Comparison of ENCODE assay signal across 18 mouse cellular contexts in the genomic region with DNA sequence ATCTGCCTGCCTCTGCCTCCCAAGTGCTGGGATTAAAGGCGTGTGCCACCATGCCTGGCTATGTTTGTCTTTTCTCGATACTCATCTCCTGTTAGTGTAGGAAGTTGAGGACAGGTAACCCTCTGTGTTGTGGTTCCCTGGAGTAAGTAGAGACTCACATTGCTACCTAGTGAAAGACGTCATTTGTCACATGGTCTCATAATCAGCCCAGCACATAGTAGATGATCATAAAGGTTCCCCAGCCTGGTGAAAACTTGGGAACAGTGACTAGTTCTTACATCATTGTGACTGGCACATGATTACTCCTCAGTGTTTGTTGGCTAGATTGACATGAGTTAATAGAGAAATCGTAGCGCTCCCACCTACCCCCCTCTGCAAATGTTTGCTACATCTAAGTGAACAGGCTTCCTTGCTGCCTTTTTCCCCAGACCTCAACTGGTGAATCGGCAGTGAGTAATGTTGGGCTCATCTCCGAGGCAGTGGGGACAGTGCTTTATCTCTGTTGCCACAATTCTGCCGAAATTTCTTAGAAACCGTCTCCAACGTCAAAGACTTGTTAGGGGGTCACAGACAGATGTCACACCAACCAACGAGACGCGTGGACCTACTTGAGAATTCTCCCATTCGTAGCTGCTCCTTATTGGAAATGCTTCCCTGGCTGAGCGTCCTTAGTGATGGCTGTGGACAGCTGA. TPM values are rescaled to one million over a fixed set of nuclear protein-coding genes. Genes with fewer than 3 reads are reported as not detected.
DNase-seq lines count a peak whose midpoint lies in the region; ATAC-seq and TF ChIP-seq lines count a peak whose summit lies in the region.
"Had no signal": no experiment of that assay in that cellular context is flagged by ENCODE, and none has a peak within 500 bp of the region (broad histone marks: within the 10 kb centered on the region; RNA-seq: fewer than 3 reads in every experiment).

No protein-coding gene starts in this region.

- no peak for ATAC-seq in megakaryocyte, adult 5-6 weeks (ENCODE audit: poor library complexity, severe bottlenecking)
- ATAC-seq in liver, embryonic 13.5 days (ENCODE audit: low read depth): peak; percentile 62
- no peak for ATAC-seq in midbrain, postnatal 0 days (ENCODE audit: low FRiP score)
- no peak for ATAC-seq in kidney, embryonic 16.5 days (ENCODE audit: low FRiP score, low TSS enrichment)
- ATAC-seq: forebrain, embryonic 16.5 days; hindbrain, embryonic 16.5 days; lung, postnatal 0 days had no signal

- no peak for TF ChIP-seq CTCF in midbrain, postnatal 0 days (IDR thresholded peaks at IDR 0.05)

- H3K4me1 ChIP-seq in megakaryocyte, embryonic 14.5 days: peaks cover 93% of the 10 kb centered on the region
- H3K4me1 ChIP-seq in liver, embryonic 13.5 days (replicated peaks): peaks cover 23% of the 10 kb centered on the region
- no peaks in the 10 kb centered on the region for H3K4me1 ChIP-seq in midbrain, postnatal 0 days (ENCODE audit: insufficient read depth, low read length)
- H3K4me1 ChIP-seq in kidney, embryonic 16.5 days (ENCODE audit: insufficient read depth, low read length): no peaks in the 10 kb centered on the region

- DNase-seq in adrenal gland, adult (ENCODE audit: inconsistent age in 2 of 2, low spot score in 1 of 2): peak; percentile 32 to 62
- no peak for DNase-seq in adrenal gland, postnatal 10 days
- DNase-seq in liver, embryonic 13.5 days: peak; percentile 11
- no peak for DNase-seq in midbrain, postnatal 0 days (ENCODE audit: low spot score)
- DNase-seq in layer of hippocampus, adult 18-20 months (ENCODE audit: low spot score in 2 of 2): no peak
- DNase-seq: cerebellum, adult 2 months; kidney, adult 18-20 months; right cerebral cortex, postnatal 4 days; thymus, postnatal 25 days had no signal

- H3K4me2 ChIP-seq in liver, embryonic 13.5 days: peak overlapping the region; percentile 35
- H3K4me2 ChIP-seq in midbrain, postnatal 0 days (ENCODE audit: low read depth, low read length, poor library complexity, severe bottlenecking): no peak overlapping the region
- no peak overlapping the region for H3K4me2 ChIP-seq in kidney, embryonic 16.5 days (replicated peaks; ENCODE audit: low read depth, low read length)
- H3K4me2 ChIP-seq: heart, embryonic 12.5 days; limb, embryonic 12.5 days; midbrain, embryonic 11.5 days had no signal

- H3K9ac ChIP-seq in liver, embryonic 13.5 days: no peak overlapping the region
- H3K9ac ChIP-seq in midbrain, postnatal 0 days (replicated peaks; ENCODE audit: low read length, poor library complexity, severe bottlenecking): no peak overlapping the region
- no peak overlapping the region for H3K9ac ChIP-seq in kidney, embryonic 16.5 days (replicated peaks; ENCODE audit: low read length)
- H3K9ac ChIP-seq: heart, embryonic 12.5 days; limb, embryonic 12.5 days had no signal

- no peaks in the 10 kb centered on the region for H3K9me3 ChIP-seq in megakaryocyte, embryonic 14.5 days
- no peaks in the 10 kb centered on the region for H3K9me3 ChIP-seq in liver, embryonic 13.5 days (replicated peaks)
- H3K9me3 ChIP-seq in midbrain, postnatal 0 days (ENCODE audit: low read length): no peaks in the 10 kb centered on the region
- H3K9me3 ChIP-seq in kidney, embryonic 16.5 days (ENCODE audit: low read length): no peaks in the 10 kb centered on the region
- H3K9me3 ChIP-seq: heart, embryonic 12.5 days; limb, embryonic 12.5 days had no signal

- H3K36me3 ChIP-seq in megakaryocyte, embryonic 14.5 days (replicated peaks; ENCODE audit: low read length): peaks cover 75% of the 10 kb centered on the region
- no peaks in the 10 kb centered on the region for H3K36me3 ChIP-seq in liver, embryonic 13.5 days
- H3K36me3 ChIP-seq in midbrain, postnatal 0 days (ENCODE audit: insufficient read depth, low read length): no peaks in the 10 kb centered on the region
- no peaks in the 10 kb centered on the region for H3K36me3 ChIP-seq in kidney, embryonic 16.5 days (ENCODE audit: insufficient read depth, low read length)
- H3K36me3 ChIP-seq: limb, embryonic 12.5 days had no signal

- peak overlapping the region; percentile 1; the same call in 1 of the 2 replicates for H3K27ac ChIP-seq in liver, embryonic 13.5 days
- no peak overlapping the region for H3K27ac ChIP-seq in midbrain, postnatal 0 days (ENCODE audit: low read depth, low read length)
- H3K27ac ChIP-seq in kidney, embryonic 16.5 days (ENCODE audit: low read length): no peak overlapping the region
- H3K27ac ChIP-seq: limb, embryonic 12.5 days had no signal

- WGBS in liver, embryonic 13.5 days (ENCODE audit: insufficient replicate concordance): 31% methylated on average over 15 of the region's 15 CpGs
- 91% methylated on average over 15 of the region's 15 CpGs for WGBS in midbrain, postnatal 0 days
- WGBS in kidney, embryonic 16.5 days: 83% methylated on average over 15 of the region's 15 CpGs

- H3K4me3 ChIP-seq in megakaryocyte, embryonic 14.5 days (replicated peaks): peak overlapping the region; percentile 84
- H3K4me3 ChIP-seq in liver, embryonic 13.5 days (replicated peaks): no peak overlapping the region
- H3K4me3 ChIP-seq in midbrain, postnatal 0 days (ENCODE audit: low read depth, low read length): no peak overlapping the region
- no peak overlapping the region for H3K4me3 ChIP-seq in kidney, embryonic 16.5 days (ENCODE audit: low read length)
- H3K4me3 ChIP-seq: heart, embryonic 12.5 days; limb, embryonic 12.5 days had no signal

- H3K27me3 ChIP-seq in megakaryocyte, embryonic 14.5 days (replicated peaks): no peaks in the 10 kb centered on the region
- H3K27me3 ChIP-seq in liver, embryonic 13.5 days: no peaks in the 10 kb centered on the region
- no peaks in the 10 kb centered on the region for H3K27me3 ChIP-seq in midbrain, postnatal 0 days (ENCODE audit: insufficient read depth, low read length)
- no peaks in the 10 kb centered on the region for H3K27me3 ChIP-seq in kidney, embryonic 16.5 days (ENCODE audit: insufficient read depth, low read length)
- H3K27me3 ChIP-seq: heart, embryonic 12.5 days; limb, embryonic 12.5 days had no signal

RNA-seq across cellular contexts. Expression of gene Etv6, which starts 46.9 kb away (rescaled TPM):
- total RNA-seq in adrenal gland, postnatal 10 days (2021): 10 to 100 TPM; 28.2 to 31.4 TPM
- 152 and 256 TPM in 2 replicates for polyA plus RNA-seq in megakaryocyte, embryonic 14.5 days (2012; ENCODE audit: insufficient read depth, low replicate concordance)
- total RNA-seq in megakaryocyte, adult 5-6 weeks (2015): 51.9 and 66.7 TPM in 2 replicates
- 32.9 and 42.3 TPM in 2 replicates for total RNA-seq in megakaryocyte, adult 5-6 weeks (2017)
- polyA plus RNA-seq in liver, embryonic 13.5 days (2015; fragmentation: Nextera tagmentation; extraction: Ambion mirVana): 3.5 and 4.6 TPM in 2 replicates
- total RNA-seq in midbrain, postnatal 0 days (2014; rRNA removed): 7.2 and 9.3 TPM in 2 replicates
- 2.0 and 2.9 TPM in 2 replicates for polyA plus RNA-seq in midbrain, postnatal 0 days (2015; fragmentation: Nextera tagmentation; extraction: Ambion mirVana)
- polyA plus RNA-seq in kidney, embryonic 16.5 days (2015; fragmentation: Nextera tagmentation; extraction: Ambion mirVana): 12.6 and 13.5 TPM in 2 replicates
- 10 to 100 TPM in 1 of 2 experiments, 1 to 10 TPM in 1; 9.2 to 12.4 TPM for total RNA-seq in layer of hippocampus, adult 18-20 months (2021)

Comparison
In these comparisons a context has a peak if more than half of its experiments do, and no peak if none do; other contexts are left out.
1. DNase-seq: peak in adrenal gland, adult (2 of 2) and liver, embryonic 13.5 days (single experiment); none in adrenal gland, postnatal 10 days (single experiment), midbrain, postnatal 0 days (single experiment) and layer of hippocampus, adult 18-20 months (0 of 2).